Mouse (Mus musculus): Measurements from ENCODE around the gene Cldn9. TPM values are rescaled to one million over a fixed set of nuclear protein-coding genes. Genes with fewer than 3 reads are reported as not detected.
A peak's percentile ranks its signal among the peaks of the same experiment; 100 is the strongest.

The Cldn9 gene
- total and polyA plus RNA-seq, 2 experiments from 2014 or later: 0.25 to 0.55 TPM

DNA sequence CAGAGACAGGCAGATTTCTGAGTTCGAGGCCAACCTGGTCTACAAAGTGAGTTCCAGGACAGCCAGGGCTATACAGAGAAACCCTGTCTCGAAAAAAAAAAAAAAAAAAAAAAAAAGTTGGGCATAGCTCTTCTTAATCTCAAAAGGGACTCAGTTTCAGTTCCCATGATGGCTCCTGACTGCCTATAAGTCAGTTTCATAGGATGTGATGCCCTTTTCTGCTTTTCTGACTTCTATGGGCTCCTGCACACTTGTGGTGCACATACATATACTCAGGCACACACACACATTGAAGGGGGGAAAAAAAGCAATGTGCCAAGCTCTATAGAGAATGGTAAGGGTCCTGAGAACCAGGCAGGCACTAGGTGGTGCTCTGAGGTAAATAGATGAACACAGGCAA lies 30.5 kb downstream of the Cldn9 start:
- peak; percentile 30 for TF ChIP-seq CTCF (IDR thresholded peaks at IDR 0.05)
- WGBS: 78% methylated on average over 1 of the region's 2 CpGs
- no peak for ATAC-seq (ENCODE audit: low FRiP score)

DNA sequence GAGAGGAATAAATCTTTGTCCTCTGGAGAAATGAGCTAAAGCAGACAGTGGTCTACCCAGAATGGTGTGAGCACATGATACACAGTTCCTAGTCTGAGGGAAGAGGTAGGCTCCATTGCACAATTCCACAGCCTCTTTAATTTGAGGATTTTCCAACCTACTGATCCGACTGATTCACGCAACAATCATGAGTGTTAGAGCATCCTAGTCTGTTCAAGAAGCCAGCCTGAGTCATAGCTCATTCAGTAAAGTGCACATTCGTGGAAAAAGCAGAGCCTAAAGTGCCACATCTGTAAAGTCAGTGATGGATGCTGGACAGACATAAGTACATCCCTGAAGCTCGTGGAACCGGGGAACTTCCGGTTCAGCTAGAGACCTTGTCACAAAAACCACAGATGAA lies 32.5 kb downstream of the Cldn9 start:
- DNase-seq (ENCODE audit: low spot score): no peak
- Histone ChIP-seq H3K4me2 (ENCODE audit: low read depth, low read length, poor library complexity, severe bottlenecking) (no peak overlapping the region), H3K27me3 (ENCODE audit: insufficient read depth, low read length) (no peaks in the 10 kb centered on the region), H3K4me1 (ENCODE audit: insufficient read depth, low read length) (no peaks in the 10 kb centered on the region), H3K9me3 (ENCODE audit: low read length) (no peaks in the 10 kb centered on the region), H3K9ac (replicated peaks; ENCODE audit: low read length, poor library complexity, severe bottlenecking) (no peak overlapping the region), H3K4me3 (ENCODE audit: low read depth, low read length) (no peak overlapping the region), H3K36me3 (ENCODE audit: insufficient read depth, low read length) (no peaks in the 10 kb centered on the region), H3K27ac (ENCODE audit: low read depth, low read length) (no peak overlapping the region)
- TF ChIP-seq CTCF (IDR thresholded peaks at IDR 0.05): no peak
- no peak for ATAC-seq (ENCODE audit: low FRiP score)
- 84% methylated on average over 6 of the region's 6 CpGs for WGBS

More for the DNA sequence above, 30.5 kb downstream of the Cldn9 start:
- no peaks in the 10 kb centered on the region; the same call in 1 of the 2 replicates for H3K27me3 ChIP-seq (ENCODE audit: insufficient read depth, low read length)
- no peak overlapping the region for H3K27ac ChIP-seq (ENCODE audit: low read depth, low read length)
- no peaks in the 10 kb centered on the region for H3K4me1 ChIP-seq (ENCODE audit: insufficient read depth, low read length)
- no peak overlapping the region for H3K4me2 ChIP-seq (ENCODE audit: low read depth, low read length, poor library complexity, severe bottlenecking)
- no peaks in the 10 kb centered on the region for H3K36me3 ChIP-seq (ENCODE audit: insufficient read depth, low read length)
- H3K9me3 ChIP-seq (ENCODE audit: low read length): no peaks in the 10 kb centered on the region
- H3K9ac ChIP-seq (replicated peaks; ENCODE audit: low read length, poor library complexity, severe bottlenecking): no peak overlapping the region
- no peak overlapping the region for H3K4me3 ChIP-seq (ENCODE audit: low read depth, low read length)
- DNase-seq (ENCODE audit: low spot score): no peak

DNA sequence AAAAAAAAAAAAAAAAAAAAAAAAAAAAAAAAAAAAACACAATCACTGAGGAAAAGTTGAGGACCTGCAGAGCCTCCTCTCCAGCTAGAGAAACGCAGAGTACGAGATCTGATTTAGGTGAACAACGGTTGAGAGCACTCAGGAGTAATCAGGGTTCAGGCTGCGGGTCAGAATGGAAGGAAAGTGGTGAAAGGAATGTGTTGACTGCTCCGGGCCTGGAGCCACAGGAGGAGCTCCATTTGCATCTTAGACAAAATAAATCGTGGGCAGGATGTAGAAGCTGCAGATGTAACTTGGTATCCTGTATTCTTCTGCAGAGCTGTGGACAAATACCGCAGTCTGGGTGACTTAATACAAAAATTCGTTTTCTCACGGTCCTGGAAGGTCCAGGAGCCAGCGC lies 37.9 kb downstream of the Cldn9 start:
- 30% methylated on average over 10 of the region's 10 CpGs for WGBS
- Histone ChIP-seq H3K9me3 (ENCODE audit: low read length) (no peaks in the 10 kb centered on the region), H3K27ac (ENCODE audit: low read depth, low read length) (no peak overlapping the region), H3K27me3 (ENCODE audit: insufficient read depth, low read length) (peaks cover 20% of the 10 kb centered on the region; the same call in 1 of the 2 replicates), H3K4me3 (ENCODE audit: low read depth, low read length) (no peak overlapping the region), H3K36me3 (ENCODE audit: insufficient read depth, low read length) (no peaks in the 10 kb centered on the region), H3K4me2 (ENCODE audit: low read depth, low read length, poor library complexity, severe bottlenecking) (no peak overlapping the region), H3K9ac (replicated peaks; ENCODE audit: low read length, poor library complexity, severe bottlenecking) (no peak overlapping the region), H3K4me1 (ENCODE audit: insufficient read depth, low read length) (0 out of 2 replicates have a peak, but pooled peaks cover 6% of the 10 kb centered on the region)
- DNase-seq (ENCODE audit: low spot score) (no peak), ATAC-seq (ENCODE audit: low FRiP score) (no peak)
- no peak for TF ChIP-seq CTCF (IDR thresholded peaks at IDR 0.05)

DNA sequence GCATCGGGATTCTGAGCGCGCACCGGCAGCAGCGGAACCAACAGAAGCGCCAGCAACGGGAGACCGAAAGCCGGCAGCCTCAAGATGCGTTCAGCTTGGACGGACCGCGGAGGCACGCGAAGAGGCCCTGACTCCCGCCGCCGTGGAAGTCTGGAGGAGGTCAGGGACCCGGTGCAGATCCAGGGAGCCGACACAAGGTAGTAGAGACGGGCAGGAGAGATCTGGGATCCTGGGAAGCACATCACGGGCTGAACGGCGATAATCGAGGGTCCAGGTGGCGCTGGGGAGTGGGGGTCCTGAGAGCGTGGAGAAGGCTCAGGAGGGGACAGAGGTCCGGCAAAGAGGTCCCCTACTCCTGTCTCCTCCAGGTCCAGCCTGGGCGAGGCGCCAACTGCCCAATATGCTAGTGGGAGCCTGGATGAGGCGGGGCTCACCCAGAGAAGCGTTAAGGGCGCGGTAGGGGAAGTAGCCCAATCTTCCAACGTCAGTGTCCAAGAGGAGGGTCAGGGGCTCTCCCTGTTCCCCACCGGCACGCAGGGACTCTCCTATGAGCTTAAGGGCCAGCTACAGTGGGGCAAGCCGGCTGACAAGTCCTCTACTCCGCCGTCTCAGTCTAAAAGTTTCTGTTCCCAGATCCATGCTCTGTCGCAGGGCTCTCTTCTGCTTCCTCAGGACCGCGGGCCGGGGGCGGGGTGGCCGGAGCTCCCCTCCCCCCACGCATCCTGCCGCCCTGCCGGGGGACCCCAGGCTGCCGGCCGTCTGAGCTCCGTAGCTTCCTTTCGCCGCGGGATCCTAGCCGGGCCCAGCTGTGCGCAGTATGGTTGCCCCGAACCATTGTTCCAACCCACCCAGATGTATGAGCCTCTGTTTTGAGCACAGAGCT lies 39.0 kb downstream of the Cldn9 start, which contains the start of gene Mmp25:
Mmp25 (minus strand) TSS at position 665 of the 883 bp plus-strand sequence.
- H3K27me3 ChIP-seq (ENCODE audit: insufficient read depth, low read length): peaks cover 20% of the 10 kb centered on the region; the same call in 1 of the 2 replicates
- no peak for TF ChIP-seq CTCF (IDR thresholded peaks at IDR 0.05)
- DNase-seq (ENCODE audit: low spot score): no peak
- peak within 1 kb of the TSS; percentile 67 for H3K4me2 ChIP-seq (ENCODE audit: low read depth, low read length, poor library complexity, severe bottlenecking)
- no peak within 1 kb of the TSS for H3K27ac ChIP-seq (ENCODE audit: low read depth, low read length)
- H3K9me3 ChIP-seq (ENCODE audit: low read length): no peaks in the 10 kb centered on the region
- peak within 1 kb of the TSS; percentile 40 for H3K4me3 ChIP-seq (ENCODE audit: low read depth, low read length)
- 0 out of 2 replicates have a peak, but pooled peaks cover 6% of the 10 kb centered on the region for H3K4me1 ChIP-seq (ENCODE audit: insufficient read depth, low read length)
- no peaks in the 10 kb centered on the region for H3K36me3 ChIP-seq (ENCODE audit: insufficient read depth, low read length)
- peak within 1 kb of the TSS; percentile 59; the same call in 1 of the 2 replicates for H3K9ac ChIP-seq (replicated peaks; ENCODE audit: low read length, poor library complexity, severe bottlenecking)
- no peak for ATAC-seq (ENCODE audit: low FRiP score)
- under 1% methylated on average over 53 of the region's 58 CpGs for WGBS

Other genes with a start within 250 kb of the Cldn9 start
- gene Vmn2r117, start 204.3 kb downstream of the Cldn9 start, total RNA-seq (2014; rRNA removed): not detected in 2 replicates
- not detected in 2 replicates for gene Vmn2r117, start 204.3 kb downstream of the Cldn9 start, polyA plus RNA-seq (2015; fragmentation: Nextera tagmentation; extraction: Ambion mirVana)
- gene Zfp213, start 119.8 kb downstream of the Cldn9 start, total RNA-seq (2014; rRNA removed): 16.9 and 21.7 TPM in 2 replicates
- 10.0 and 10.7 TPM in 2 replicates for gene Zfp213, start 119.8 kb downstream of the Cldn9 start, polyA plus RNA-seq (2015; fragmentation: Nextera tagmentation; extraction: Ambion mirVana)
- 36.2 and 48.2 TPM in 2 replicates for gene Zfp13, start 84.5 kb downstream of the Cldn9 start, total RNA-seq (2014; rRNA removed)
- gene Zfp13, start 84.5 kb downstream of the Cldn9 start, polyA plus RNA-seq (2015; fragmentation: Nextera tagmentation; extraction: Ambion mirVana): 23.3 and 26.3 TPM in 2 replicates
- gene Zscan10, start 83.2 kb downstream of the Cldn9 start, total RNA-seq (2014; rRNA removed): not detected in 2 replicates
- not detected in 2 replicates for gene Zscan10, start 83.2 kb downstream of the Cldn9 start, polyA plus RNA-seq (2015; fragmentation: Nextera tagmentation; extraction: Ambion mirVana)
- 0.33 and 0.66 TPM in 2 replicates for gene Mmp25, start 38.7 kb downstream of the Cldn9 start, total RNA-seq (2014; rRNA removed)
- 0.98 and 1.0 TPM in 2 replicates for gene Mmp25, start 38.7 kb downstream of the Cldn9 start, polyA plus RNA-seq (2015; fragmentation: Nextera tagmentation; extraction: Ambion mirVana)
- not detected in 2 replicates for gene Bicdl2, start 23.5 kb downstream of the Cldn9 start, total RNA-seq (2014; rRNA removed)
- gene Bicdl2, start 23.5 kb downstream of the Cldn9 start, polyA plus RNA-seq (2015; fragmentation: Nextera tagmentation; extraction: Ambion mirVana): 0.10 TPM in 1 of 2 replicates, not detected in the other
- 87.3 and 194 TPM in 2 replicates for gene Hcfc1r1, start 10.4 kb downstream of the Cldn9 start, total RNA-seq (2014; rRNA removed)
- gene Hcfc1r1, start 10.4 kb downstream of the Cldn9 start, polyA plus RNA-seq (2015; fragmentation: Nextera tagmentation; extraction: Ambion mirVana): 210 and 212 TPM in 2 replicates
- 16.7 and 21.5 TPM in 2 replicates for gene Thoc6, start 10.1 kb downstream of the Cldn9 start, total RNA-seq (2014; rRNA removed)
- 21.1 and 23.2 TPM in 2 replicates for gene Thoc6, start 10.1 kb downstream of the Cldn9 start, polyA plus RNA-seq (2015; fragmentation: Nextera tagmentation; extraction: Ambion mirVana)
- 3.9 and 4.2 TPM in 2 replicates for gene Tnfrsf12a, start 6.6 kb downstream of the Cldn9 start, total RNA-seq (2014; rRNA removed)
- gene Tnfrsf12a, start 6.6 kb downstream of the Cldn9 start, polyA plus RNA-seq (2015; fragmentation: Nextera tagmentation; extraction: Ambion mirVana): 3.3 TPM in 2 replicates
- 0.60 and 0.99 TPM in 2 replicates for gene Cldn6, start 4.8 kb downstream of the Cldn9 start, total RNA-seq (2014; rRNA removed)
- 0.31 and 0.56 TPM in 2 replicates for gene Cldn6, start 4.8 kb downstream of the Cldn9 start, polyA plus RNA-seq (2015; fragmentation: Nextera tagmentation; extraction: Ambion mirVana)
- gene 1520401A03Rik, start 38.8 kb upstream of the Cldn9 start, total RNA-seq (2014; rRNA removed): 0.19 TPM in 1 of 2 replicates, not detected in the other
- gene 1520401A03Rik, start 38.8 kb upstream of the Cldn9 start, polyA plus RNA-seq (2015; fragmentation: Nextera tagmentation; extraction: Ambion mirVana): 0.15 TPM in 1 of 2 replicates, not detected in the other
- gene Pkmyt1, start 42.3 kb upstream of the Cldn9 start, total RNA-seq (2014; rRNA removed): 18.3 and 18.4 TPM in 2 replicates
- 18.0 and 18.3 TPM in 2 replicates for gene Pkmyt1, start 42.3 kb upstream of the Cldn9 start, polyA plus RNA-seq (2015; fragmentation: Nextera tagmentation; extraction: Ambion mirVana)
- 83.6 and 103 TPM in 2 replicates for gene Paqr4, start 56.8 kb upstream of the Cldn9 start, total RNA-seq (2014; rRNA removed)
- 66.0 and 73.8 TPM in 2 replicates for gene Paqr4, start 56.8 kb upstream of the Cldn9 start, polyA plus RNA-seq (2015; fragmentation: Nextera tagmentation; extraction: Ambion mirVana)
- 0.38 and 2.5 TPM in 2 replicates for gene Kremen2, start 61.8 kb upstream of the Cldn9 start, total RNA-seq (2014; rRNA removed)
- 1.3 TPM in 2 replicates for gene Kremen2, start 61.8 kb upstream of the Cldn9 start, polyA plus RNA-seq (2015; fragmentation: Nextera tagmentation; extraction: Ambion mirVana)
- gene Flywch1, start 87.6 kb upstream of the Cldn9 start, total RNA-seq (2014; rRNA removed): 248 and 253 TPM in 2 replicates
- 188 TPM in 2 replicates for gene Flywch1, start 87.6 kb upstream of the Cldn9 start, polyA plus RNA-seq (2015; fragmentation: Nextera tagmentation; extraction: Ambion mirVana)
- gene Flywch2, start 102.1 kb upstream of the Cldn9 start, total RNA-seq (2014; rRNA removed): 94.8 and 96.5 TPM in 2 replicates
- gene Flywch2, start 102.1 kb upstream of the Cldn9 start, polyA plus RNA-seq (2015; fragmentation: Nextera tagmentation; extraction: Ambion mirVana): 128 and 133 TPM in 2 replicates
- 162 and 196 TPM in 2 replicates for gene Srrm2, start 106.5 kb upstream of the Cldn9 start, total RNA-seq (2014; rRNA removed)
- gene Srrm2, start 106.5 kb upstream of the Cldn9 start, polyA plus RNA-seq (2015; fragmentation: Nextera tagmentation; extraction: Ambion mirVana): 351 and 443 TPM in 2 replicates
- gene Elob, start 145.1 kb upstream of the Cldn9 start, total RNA-seq (2014; rRNA removed): 1,027 and 1,129 TPM in 2 replicates
- 1,525 and 1,526 TPM in 2 replicates for gene Elob, start 145.1 kb upstream of the Cldn9 start, polyA plus RNA-seq (2015; fragmentation: Nextera tagmentation; extraction: Ambion mirVana)
- not detected in 2 replicates for gene Prss33, start 152.0 kb upstream of the Cldn9 start, total RNA-seq (2014; rRNA removed)
- gene Prss33, start 152.0 kb upstream of the Cldn9 start, polyA plus RNA-seq (2015; fragmentation: Nextera tagmentation; extraction: Ambion mirVana): 0.17 TPM in 1 of 2 replicates, not detected in the other
- not detected in 2 replicates for gene Prss32, start 159.8 kb upstream of the Cldn9 start, total RNA-seq (2014; rRNA removed)
- 0.23 and 0.60 TPM in 2 replicates for gene Prss32, start 159.8 kb upstream of the Cldn9 start, polyA plus RNA-seq (2015; fragmentation: Nextera tagmentation; extraction: Ambion mirVana)
- 0.11 and 1.8 TPM in 2 replicates for gene Prss41, start 160.1 kb upstream of the Cldn9 start, total RNA-seq (2014; rRNA removed)
- 1.3 and 2.2 TPM in 2 replicates for gene Prss41, start 160.1 kb upstream of the Cldn9 start, polyA plus RNA-seq (2015; fragmentation: Nextera tagmentation; extraction: Ambion mirVana)
- not detected in 2 replicates for gene Prss21, start 184.0 kb upstream of the Cldn9 start, total RNA-seq (2014; rRNA removed)
- not detected in 2 replicates for gene Prss21, start 184.0 kb upstream of the Cldn9 start, polyA plus RNA-seq (2015; fragmentation: Nextera tagmentation; extraction: Ambion mirVana)
- gene Dcpp1, start 196.8 kb upstream of the Cldn9 start, total RNA-seq (2014; rRNA removed): 2.0 TPM in 1 of 2 replicates, not detected in the other
- gene Dcpp1, start 196.8 kb upstream of the Cldn9 start, polyA plus RNA-seq (2015; fragmentation: Nextera tagmentation; extraction: Ambion mirVana): not detected in 2 replicates
- not detected in 2 replicates for gene Dcpp2, start 196.9 kb upstream of the Cldn9 start, total RNA-seq (2014; rRNA removed)
- not detected in 2 replicates for gene Dcpp2, start 196.9 kb upstream of the Cldn9 start, polyA plus RNA-seq (2015; fragmentation: Nextera tagmentation; extraction: Ambion mirVana)
- not detected in 2 replicates for gene Dcpp3, start 233.4 kb upstream of the Cldn9 start, total RNA-seq (2014; rRNA removed)
- not detected in 2 replicates for gene Dcpp3, start 233.4 kb upstream of the Cldn9 start, polyA plus RNA-seq (2015; fragmentation: Nextera tagmentation; extraction: Ambion mirVana)